Mouse (Mus musculus): ENCODE measurements around the gene Rnf141. TPM values are rescaled to one million over a fixed set of nuclear protein-coding genes. Genes with fewer than 3 reads are reported as not detected.

The Rnf141 gene
- total and polyA plus RNA-seq, 2 experiments from 2014 or later, result 26.4 to 59.9 TPM

- H3K9ac ChIP-seq (replicated peaks; ENCODE audit: low read depth, low read length), result no peak overlapping the region
- H3K4me2 ChIP-seq (ENCODE audit: low read depth, low read length), result no peak overlapping the region
- peaks cover 36% of the 10 kb centered on the region for H3K36me3 ChIP-seq (replicated peaks; ENCODE audit: control insufficient read depth, insufficient read depth, low read length)
- TF ChIP-seq CTCF (IDR thresholded peaks at IDR 0.05; ENCODE audit: low read depth) (no peak), EP300 (IDR thresholded peaks at IDR 0.05; ENCODE audit: low read depth) (no peak)
- no peaks in the 10 kb centered on the region for H3K9me3 ChIP-seq (replicated peaks; ENCODE audit: control insufficient read depth, low read length)
- ATAC-seq (ENCODE audit: insufficient read depth, low read depth), result peak; percentile 53; the same call in 1 of the 2 replicates
- H3K27me3 ChIP-seq (ENCODE audit: control insufficient read depth, insufficient read depth, low read length), result no peaks in the 10 kb centered on the region
- H3K4me3 ChIP-seq (ENCODE audit: low read depth, low read length), result no peak overlapping the region
- DNase-seq (ENCODE audit: low spot score), result no peak
- 29% methylated on average over 1 of the region's 1 CpGs for WGBS
- no peaks in the 10 kb centered on the region for H3K4me1 ChIP-seq (ENCODE audit: control insufficient read depth, insufficient read depth)
- peak overlapping the region; percentile 50 for H3K27ac ChIP-seq (ENCODE audit: low read depth)
Measured at GRCm38 (mm10) chr7:110833024-110833423, 11.2 kb downstream of the Rnf141 start.

GRCm38 (mm10) chr7:110823995-110824953 lies 20.0 kb downstream of the Rnf141 start:
- ATAC-seq (ENCODE audit: insufficient read depth, low read depth) (no peak), DNase-seq (ENCODE audit: low spot score) (no peak)
- H3K4me2 ChIP-seq (ENCODE audit: low read depth, low read length), result no peak overlapping the region
- H3K4me1 ChIP-seq (ENCODE audit: control insufficient read depth, insufficient read depth), result peaks cover 24% of the 10 kb centered on the region
- H3K36me3 ChIP-seq (replicated peaks; ENCODE audit: control insufficient read depth, insufficient read depth, low read length), result peaks cover 50% of the 10 kb centered on the region
- no peak overlapping the region for H3K4me3 ChIP-seq (ENCODE audit: low read depth, low read length)
- no peaks in the 10 kb centered on the region for H3K9me3 ChIP-seq (replicated peaks; ENCODE audit: control insufficient read depth, low read length)
- H3K27me3 ChIP-seq (ENCODE audit: control insufficient read depth, insufficient read depth, low read length), result no peaks in the 10 kb centered on the region
- 74% methylated on average over 8 of the region's 8 CpGs for WGBS
- no peak overlapping the region for H3K9ac ChIP-seq (replicated peaks; ENCODE audit: low read depth, low read length)
- H3K27ac ChIP-seq (ENCODE audit: low read depth), result peak overlapping the region; percentile 22
- no peak for TF ChIP-seq CTCF (IDR thresholded peaks at IDR 0.05; ENCODE audit: low read depth)
- TF ChIP-seq EP300 (IDR thresholded peaks at IDR 0.05; ENCODE audit: low read depth), result no peak

GRCm38 (mm10) chr7:110823593-110823992 lies 20.7 kb downstream of the Rnf141 start:
- ATAC-seq (ENCODE audit: insufficient read depth, low read depth), result no peak

GRCm38 (mm10) chr7:110823076-110823475 lies 21.2 kb downstream of the Rnf141 start:
- H3K4me1 ChIP-seq (ENCODE audit: control insufficient read depth, insufficient read depth), result peaks cover 27% of the 10 kb centered on the region
- no peak for TF ChIP-seq CTCF (IDR thresholded peaks at IDR 0.05; ENCODE audit: low read depth)

More at GRCm38 (mm10) chr7:110823593-110823992, 20.7 kb downstream of the Rnf141 start:
- H3K27ac ChIP-seq (ENCODE audit: low read depth), result 0 out of 2 replicates have a peak overlapping the region, but pooled peaks have one; percentile 22
- peaks cover 24% of the 10 kb centered on the region for H3K4me1 ChIP-seq (ENCODE audit: control insufficient read depth, insufficient read depth)
- H3K4me3 ChIP-seq (ENCODE audit: low read depth, low read length), result no peak overlapping the region
- H3K9ac ChIP-seq (replicated peaks; ENCODE audit: low read depth, low read length), result no peak overlapping the region
- peaks cover 43% of the 10 kb centered on the region for H3K36me3 ChIP-seq (replicated peaks; ENCODE audit: control insufficient read depth, insufficient read depth, low read length)
- H3K27me3 ChIP-seq (ENCODE audit: control insufficient read depth, insufficient read depth, low read length), result no peaks in the 10 kb centered on the region
- no peak for TF ChIP-seq CTCF (IDR thresholded peaks at IDR 0.05; ENCODE audit: low read depth)
- no peak for TF ChIP-seq EP300 (IDR thresholded peaks at IDR 0.05; ENCODE audit: low read depth)
- no peak for DNase-seq (ENCODE audit: low spot score)
- 35% methylated on average over 4 of the region's 4 CpGs for WGBS
- no peaks in the 10 kb centered on the region for H3K9me3 ChIP-seq (replicated peaks; ENCODE audit: control insufficient read depth, low read length)
- H3K4me2 ChIP-seq (ENCODE audit: low read depth, low read length), result no peak overlapping the region

GRCm38 (mm10) chr7:110822055-110822454 lies 22.2 kb downstream of the Rnf141 start:
- DNase-seq (ENCODE audit: low spot score), result no peak
- Histone ChIP-seq H3K27ac (ENCODE audit: low read depth) (peak overlapping the region; percentile 69), H3K4me1 (ENCODE audit: control insufficient read depth, insufficient read depth) (peaks cover 28% of the 10 kb centered on the region), H3K4me3 (ENCODE audit: low read depth, low read length) (no peak overlapping the region), H3K4me2 (ENCODE audit: low read depth, low read length) (no peak overlapping the region), H3K27me3 (ENCODE audit: control insufficient read depth, insufficient read depth, low read length) (no peaks in the 10 kb centered on the region), H3K9me3 (replicated peaks; ENCODE audit: control insufficient read depth, low read length) (no peaks in the 10 kb centered on the region), H3K9ac (replicated peaks; ENCODE audit: low read depth, low read length) (no peak overlapping the region), H3K36me3 (replicated peaks; ENCODE audit: control insufficient read depth, insufficient read depth, low read length) (peaks cover 35% of the 10 kb centered on the region)
- WGBS, result 39% methylated on average over 4 of the region's 4 CpGs
- TF ChIP-seq CTCF (IDR thresholded peaks at IDR 0.05; ENCODE audit: low read depth) (no peak), EP300 (IDR thresholded peaks at IDR 0.05; ENCODE audit: low read depth) (no peak)
- no peak for ATAC-seq (ENCODE audit: insufficient read depth, low read depth)

More at GRCm38 (mm10) chr7:110823076-110823475, 21.2 kb downstream of the Rnf141 start:
- DNase-seq (ENCODE audit: low spot score) (no peak), ATAC-seq (ENCODE audit: insufficient read depth, low read depth) (no peak)
- Histone ChIP-seq H3K27me3 (ENCODE audit: control insufficient read depth, insufficient read depth, low read length) (no peaks in the 10 kb centered on the region), H3K9me3 (replicated peaks; ENCODE audit: control insufficient read depth, low read length) (no peaks in the 10 kb centered on the region), H3K4me3 (ENCODE audit: low read depth, low read length) (no peak overlapping the region), H3K27ac (ENCODE audit: low read depth) (no peak overlapping the region), H3K4me2 (ENCODE audit: low read depth, low read length) (no peak overlapping the region), H3K9ac (replicated peaks; ENCODE audit: low read depth, low read length) (no peak overlapping the region), H3K36me3 (replicated peaks; ENCODE audit: control insufficient read depth, insufficient read depth, low read length) (peaks cover 38% of the 10 kb centered on the region)
- WGBS, result 78% methylated on average over 8 of the region's 8 CpGs

Measured in heart, postnatal 0 days (tissue).